Mouse (Mus musculus) liver, embryonic 14.5 days (tissue): ENCODE data around the gene Rgs9bp. TPM values are rescaled to one million over a fixed set of nuclear protein-coding genes. Genes with fewer than 3 reads are reported as not detected.
A peak's percentile ranks its signal among the peaks of the same experiment; 100 is the strongest.

Source experiments
- ATAC-seq: fragments of 200-750 bp; cut with Nextera tagmentation; 2 replicates; pipeline ENCODE4 v1.8.0; 2017; ENCODE audit warnings: moderate number of reproducible peaks, mild to moderate bottlenecking, moderate library complexity; ENCODE audit not compliant: insufficient read depth
- DNase-seq, 3 experiments: peaks; one replicate each; pipeline ENCODE4 v3.0.0-alpha.2; 2012 to 2013; ENCODE audit warnings: low read depth in 3 of 3, low spot score in 3 of 3
- H3K27ac ChIP-seq: fragments of 300-500 bp; sonication (generic); 2 replicates; pipeline ENCODE4 v1.5.1; 2014; ENCODE audit warnings: moderate library complexity, mild to moderate bottlenecking, control low read depth, inconsistent platforms
- H3K27me3 ChIP-seq: fragments of 300-500 bp; sonication (generic); 2 replicates; pipeline ENCODE4 v1.6.1; 2014; ENCODE audit warnings: mild to moderate bottlenecking, low read length, moderate library complexity; ENCODE audit not compliant: control insufficient read depth, insufficient read depth
- H3K36me3 ChIP-seq: fragments of 300-500 bp; sonication (generic); replicated peaks from 2 replicates; pipeline ENCODE4 v1.6.1; 2014; ENCODE audit warnings: low read depth; ENCODE audit not compliant: control insufficient read depth, insufficient read depth
- H3K4me1 ChIP-seq, 2 experiments: fragments of 200-500 bp in 1 of 2; fragments of 300-500 bp in 1 of 2; sonication (generic) in 1 of 2; replicated peaks; 2 replicates each; pipeline ENCODE4 v1.6.1; 2012 to 2014; ENCODE audit warnings: antibody characterized with exemption in 1 of 2, inconsistent platforms in 1 of 2, low read length in 1 of 2; ENCODE audit not compliant: control insufficient read depth in 2 of 2, insufficient read depth in 2 of 2
- H3K4me2 ChIP-seq: fragments of 300-500 bp; sonication (generic); 2 replicates; pipeline ENCODE4 v1.6.1; 2014; ENCODE audit warnings: low read depth, mild to moderate bottlenecking, control low read depth, moderate library complexity
- H3K4me3 ChIP-seq, 2 experiments: fragments of 200-500 bp in 1 of 2; fragments of 300-500 bp in 1 of 2; sonication (generic) in 1 of 2; 2 replicates each; pipeline ENCODE4 v1.5.1; 2012 to 2014; ENCODE audit warnings: low read depth in 2 of 2, low read length in 2 of 2, mild to moderate bottlenecking in 2 of 2, control low read depth in 1 of 2, inconsistent platforms in 1 of 2, moderate library complexity in 1 of 2; ENCODE audit not compliant: insufficient read depth in 1 of 2
- H3K9ac ChIP-seq: fragments of 300-500 bp; sonication (generic); replicated peaks from 2 replicates; pipeline ENCODE4 v1.6.1; 2014; ENCODE audit warnings: mild to moderate bottlenecking, control low read depth, moderate library complexity
- H3K9me3 ChIP-seq: fragments of 300-500 bp; sonication (generic); 2 replicates; pipeline ENCODE4 v1.6.1; 2016; ENCODE audit warnings: low read length, mixed read lengths; ENCODE audit not compliant: control insufficient read depth
- CTCF ChIP-seq: IDR thresholded peaks from 2 replicates; pipeline ENCODE4 v1.5.1; 2016; ENCODE audit warnings: antibody characterized with exemption, low read depth, control low read depth
- EP300 ChIP-seq: IDR thresholded peaks from 2 replicates; pipeline ENCODE4 v1.6.1; 2016; ENCODE audit warnings: antibody characterized with exemption, low read depth
- WGBS: fragments of 180-500 bp; shearing (Covaris S2); extraction: QIAGEN DNeasy Blood & Tissue Kit; methylation state at CpG from one replicate; pipeline ENCODE4 v1.1.7; 2014; ENCODE audit not compliant: insufficient replicate concordance; 5-methylcytosine and 5-hydroxymethylcytosine counted together
- polyA plus RNA-seq, 2 experiments: library from polyadenylated mRNA; depleted of rRNA in 1 of 2; stranded (reverse) in 1 of 2; unstranded in 1 of 2; fragments of >200 nt; fragmentation: Nextera tagmentation in 1 of 2; extraction: Ambion mirVana in 1 of 2; gene quantifications; 2 replicates each; pipeline versions ENCODE4 v1.2.1 to v1.2.3; 2012 to 2014

Rgs9bp gene
- polyA plus RNA-seq (2012; rRNA removed) (0.08 and 0.11 TPM in 2 replicates), polyA plus RNA-seq (2014; fragmentation: Nextera tagmentation; extraction: Ambion mirVana) (0.03 and 0.05 TPM in 2 replicates)

DNA sequence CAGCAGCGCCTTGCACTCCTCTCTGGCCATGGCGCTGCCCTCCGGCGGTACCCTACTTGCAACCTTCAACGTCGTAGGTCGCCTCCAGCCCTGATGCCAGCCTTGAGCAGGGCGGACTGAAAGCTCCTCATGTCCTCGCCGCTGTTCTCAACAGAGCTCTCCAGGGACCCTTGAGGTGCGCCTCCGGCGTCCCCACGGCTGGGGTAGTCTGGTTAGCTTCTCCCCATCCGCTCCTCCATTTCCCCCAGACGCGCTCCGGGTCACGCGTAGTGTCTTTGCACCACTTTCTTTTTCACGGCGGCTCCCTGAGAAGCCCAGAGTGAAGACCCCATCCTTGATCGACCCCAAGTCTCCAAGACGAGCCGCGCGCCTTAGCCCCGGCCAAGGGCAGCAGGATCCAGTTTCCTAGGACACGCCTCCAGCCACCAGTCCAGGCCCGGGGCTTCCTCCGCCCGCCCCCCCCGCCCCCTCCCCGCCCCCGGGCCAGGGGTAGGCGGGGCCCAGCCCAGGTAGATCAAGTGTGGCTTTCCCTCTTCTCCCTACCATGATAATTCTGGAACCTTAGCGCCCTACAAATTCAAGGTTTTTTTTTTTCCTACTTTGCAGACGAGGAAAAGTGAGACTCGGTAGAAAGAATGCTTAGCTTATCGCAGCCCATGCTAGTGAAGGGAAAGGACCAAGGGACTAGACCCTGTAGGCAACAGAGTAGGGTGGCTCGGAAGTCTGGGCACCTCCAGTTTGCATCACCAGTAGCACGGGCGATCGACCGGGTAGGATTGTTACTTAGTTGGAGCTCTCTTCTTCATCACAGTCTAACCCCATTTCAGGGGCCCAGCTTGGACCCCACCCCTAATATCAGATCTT, at the start of gene Rgs9bp:
Gene Rgs9bp, minus strand, starts transcription at position 392 of the 864 bp plus-strand sequence.
- DNase-seq = no peak
- no peaks in the 10 kb centered on the region for H3K36me3 ChIP-seq
- H3K27ac ChIP-seq = peak within 1 kb of the TSS; percentile 36; the same call in 1 of the 2 replicates
- peak within 1 kb of the TSS; percentile 93 for H3K4me2 ChIP-seq
- peak within 1 kb of the TSS; percentile 82 for H3K9ac ChIP-seq
- TF ChIP-seq EP300 = no peak
- TF ChIP-seq CTCF = no peak
- WGBS = under 1% methylated on average over 43 of the region's 45 CpGs
- H3K4me3 ChIP-seq = peak within 1 kb of the TSS; percentile 70 to 87
- peaks cover 36% of the 10 kb centered on the region for H3K27me3 ChIP-seq
- H3K9me3 ChIP-seq = no peaks in the 10 kb centered on the region
- peaks cover 29% of the 10 kb centered on the region in 2 experiments for H3K4me1 ChIP-seq
- ATAC-seq = peak; percentile 38

DNA sequence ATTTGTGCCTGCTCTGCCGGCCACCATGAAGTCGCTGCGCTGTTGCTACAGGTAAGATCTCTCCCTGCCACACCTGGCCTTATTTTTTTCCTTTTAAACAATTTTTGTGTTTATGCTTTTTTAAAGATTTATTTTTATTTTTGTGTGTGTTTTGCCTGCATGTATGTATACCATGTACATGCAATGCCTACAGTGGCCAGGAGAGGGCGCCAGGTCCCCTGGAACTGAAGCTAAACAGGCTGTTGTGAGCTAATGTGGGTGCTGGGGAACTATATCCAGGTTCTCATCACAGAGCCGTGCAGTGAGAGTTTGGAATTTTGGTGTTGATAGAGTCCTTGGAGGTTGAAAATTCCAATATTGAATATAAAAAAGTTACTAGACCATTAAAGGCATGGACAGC, 43.1 kb upstream of the Rgs9bp start:
- DNase-seq (peak in 1 of 3 experiments; percentile 10), ATAC-seq (no peak)
- Histone ChIP-seq H3K36me3 (peaks cover 28% of the 10 kb centered on the region), H3K9me3 (no peaks in the 10 kb centered on the region), H3K4me3 (no peak overlapping the region), H3K4me2 (no peak overlapping the region), H3K27me3 (no peaks in the 10 kb centered on the region), H3K4me1 (no peaks in the 10 kb centered on the region), H3K27ac (no peak overlapping the region), H3K9ac (no peak overlapping the region)
- WGBS = 63% methylated on average over 5 of the region's 5 CpGs
- peak; percentile 92 for TF ChIP-seq CTCF
- TF ChIP-seq EP300 = no peak

DNA sequence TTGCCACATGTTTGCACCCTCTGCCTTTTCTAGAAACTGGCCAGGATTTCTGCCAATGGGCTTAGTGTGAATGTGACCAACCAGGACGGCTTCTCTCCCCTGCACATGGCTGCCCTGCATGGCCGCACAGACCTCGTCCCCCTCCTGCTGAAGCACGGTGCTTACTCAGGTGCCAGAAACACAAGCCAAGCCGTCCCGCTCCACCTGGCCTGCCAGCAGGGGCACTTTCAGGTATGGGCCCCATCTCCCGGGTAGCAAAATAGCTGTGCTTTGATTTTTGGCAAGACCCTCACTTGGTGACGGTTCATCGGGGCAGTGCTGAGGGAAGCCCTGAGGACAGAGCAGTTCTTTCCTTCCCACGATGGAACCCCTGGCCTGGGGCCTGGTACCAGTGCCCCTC, 42.0 kb upstream of the Rgs9bp start:
- no peak overlapping the region for H3K4me2 ChIP-seq
- peaks cover 27% of the 10 kb centered on the region for H3K36me3 ChIP-seq
- no peaks in the 10 kb centered on the region for H3K4me1 ChIP-seq
- no peak overlapping the region for H3K4me3 ChIP-seq
- no peak overlapping the region for H3K9ac ChIP-seq
- TF ChIP-seq EP300 (no peak), CTCF (no peak)
- 89% methylated on average over 10 of the region's 10 CpGs for WGBS
- ATAC-seq = no peak
- no peak overlapping the region for H3K27ac ChIP-seq
- H3K9me3 ChIP-seq = no peaks in the 10 kb centered on the region
- no peaks in the 10 kb centered on the region for H3K27me3 ChIP-seq
- no peak for DNase-seq

DNA sequence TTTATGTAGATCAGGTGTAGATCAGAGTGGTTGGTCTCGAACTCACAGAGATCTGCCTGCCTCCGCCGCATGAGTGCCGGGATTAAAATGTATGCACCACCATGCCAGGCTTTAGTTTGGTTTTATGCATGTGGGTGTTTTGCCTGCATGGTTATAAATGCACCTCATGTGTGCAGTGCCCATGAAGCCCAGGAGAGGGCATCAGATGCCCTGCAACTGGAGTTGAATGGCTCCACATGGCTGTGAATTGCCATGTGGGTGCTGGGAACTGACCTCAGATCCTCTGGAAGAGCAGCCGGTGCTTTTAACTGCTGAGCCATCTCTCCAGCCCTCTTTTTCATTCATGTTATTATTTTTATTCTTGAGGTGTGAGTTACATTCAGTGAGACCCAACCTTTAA, 40.7 kb upstream of the Rgs9bp start:
- Histone ChIP-seq H3K27ac (no peak overlapping the region), H3K4me3 (no peak overlapping the region), H3K9ac (no peak overlapping the region), H3K9me3 (no peaks in the 10 kb centered on the region), H3K4me2 (no peak overlapping the region), H3K27me3 (no peaks in the 10 kb centered on the region), H3K36me3 (peaks cover 27% of the 10 kb centered on the region), H3K4me1 (no peaks in the 10 kb centered on the region)
- WGBS = 87% methylated on average over 5 of the region's 5 CpGs
- ATAC-seq (no peak), DNase-seq (no peak)
- TF ChIP-seq EP300 = no peak
- peak; percentile 44 for TF ChIP-seq CTCF

DNA sequence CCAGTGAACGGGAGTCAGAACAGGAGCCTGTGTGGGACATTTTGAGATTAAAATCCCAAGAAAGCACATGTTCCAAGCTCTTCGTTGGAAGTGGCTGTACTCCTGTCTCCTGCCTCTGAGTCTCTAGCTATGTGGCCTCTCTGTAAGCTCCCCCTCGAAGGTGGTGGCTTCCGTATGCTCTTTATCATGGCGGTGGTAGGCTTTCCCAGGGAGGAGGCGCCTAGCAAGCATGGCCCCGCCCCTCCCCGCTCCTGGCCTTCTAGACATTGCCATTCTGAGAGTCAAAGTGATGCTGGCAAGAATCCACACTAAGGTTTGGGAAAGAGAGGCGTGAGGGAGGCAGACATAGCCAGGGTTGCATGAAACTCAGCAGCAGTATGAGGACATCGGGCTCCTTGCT, 37.2 kb upstream of the Rgs9bp start:
- no peak overlapping the region for H3K27ac ChIP-seq
- ATAC-seq = no peak
- TF ChIP-seq CTCF = no peak
- no peak for TF ChIP-seq EP300
- H3K27me3 ChIP-seq = no peaks in the 10 kb centered on the region
- no peak for DNase-seq
- H3K36me3 ChIP-seq = peaks cover 30% of the 10 kb centered on the region
- H3K4me1 ChIP-seq = no peaks in the 10 kb centered on the region
- no peak overlapping the region for H3K4me3 ChIP-seq
- H3K9me3 ChIP-seq = no peaks in the 10 kb centered on the region
- H3K9ac ChIP-seq = no peak overlapping the region
- no peak overlapping the region for H3K4me2 ChIP-seq
- 81% methylated on average over 10 of the region's 10 CpGs for WGBS
